Mouse (Mus musculus) E14TG2a.4 (cell line): ENCODE measurements around the gene Fam69a.

Experiments used
- H3K27me3 ChIP-seq: 2 replicates; pipeline ENCODE4 v1.6.1; 2014; ENCODE audit warnings: low read length, control low read depth; ENCODE audit not compliant: insufficient read depth
- H3K36me3 ChIP-seq: 2 replicates; pipeline ENCODE4 v1.6.1; 2014; ENCODE audit warnings: low read length, control low read depth; ENCODE audit not compliant: insufficient read depth
- H3K4me1 ChIP-seq: replicated peaks from 2 replicates; pipeline ENCODE4 v1.6.1; 2014; ENCODE audit warnings: low read depth, low read length, control low read depth
- H3K4me3 ChIP-seq: replicated peaks from 2 replicates; pipeline ENCODE4 v1.5.1; 2014; ENCODE audit warnings: mild to moderate bottlenecking, low read length
- H3K9me3 ChIP-seq: 2 replicates; pipeline ENCODE4 v1.6.1; 2014; ENCODE audit warnings: low read length, control low read depth
- CTCF ChIP-seq: conservative IDR thresholded peaks from 2 replicates; pipeline ENCODE4 v1.5.1; 2014; ENCODE audit warnings: low read length
- NANOG ChIP-seq: IDR thresholded peaks from 2 replicates; pipeline ENCODE4 v1.6.1; 2014; ENCODE audit warnings: borderline replicate concordance, low read length, mixed read lengths
- POU5F1 ChIP-seq: IDR thresholded peaks from 2 replicates; pipeline ENCODE4 v1.6.1; 2014; ENCODE audit warnings: low read length, borderline replicate concordance

The Fam69a gene

GRCm38 (mm10) chr5:107869701-107870100 lies 117.2 kb downstream of the Fam69a start:
- no peak overlapping the region; the same call in 1 of the 2 replicates for H3K4me3 ChIP-seq
- H3K4me1 ChIP-seq, result peaks cover 45% of the 10 kb centered on the region
- H3K36me3 ChIP-seq, result no peaks in the 10 kb centered on the region
- no peaks in the 10 kb centered on the region for H3K9me3 ChIP-seq
- TF ChIP-seq NANOG (no peak), POU5F1 (no peak), CTCF (no peak)
- peaks cover 5% of the 10 kb centered on the region; the same call in 1 of the 2 replicates for H3K27me3 ChIP-seq

GRCm38 (mm10) chr5:107868905-107869424 lies 117.9 kb downstream of the Fam69a start:
- TF ChIP-seq NANOG, result no peak
- TF ChIP-seq CTCF, result no peak
- TF ChIP-seq POU5F1, result no peak
- no peaks in the 10 kb centered on the region for H3K9me3 ChIP-seq
- H3K4me1 ChIP-seq, result peaks cover 45% of the 10 kb centered on the region

DNA sequence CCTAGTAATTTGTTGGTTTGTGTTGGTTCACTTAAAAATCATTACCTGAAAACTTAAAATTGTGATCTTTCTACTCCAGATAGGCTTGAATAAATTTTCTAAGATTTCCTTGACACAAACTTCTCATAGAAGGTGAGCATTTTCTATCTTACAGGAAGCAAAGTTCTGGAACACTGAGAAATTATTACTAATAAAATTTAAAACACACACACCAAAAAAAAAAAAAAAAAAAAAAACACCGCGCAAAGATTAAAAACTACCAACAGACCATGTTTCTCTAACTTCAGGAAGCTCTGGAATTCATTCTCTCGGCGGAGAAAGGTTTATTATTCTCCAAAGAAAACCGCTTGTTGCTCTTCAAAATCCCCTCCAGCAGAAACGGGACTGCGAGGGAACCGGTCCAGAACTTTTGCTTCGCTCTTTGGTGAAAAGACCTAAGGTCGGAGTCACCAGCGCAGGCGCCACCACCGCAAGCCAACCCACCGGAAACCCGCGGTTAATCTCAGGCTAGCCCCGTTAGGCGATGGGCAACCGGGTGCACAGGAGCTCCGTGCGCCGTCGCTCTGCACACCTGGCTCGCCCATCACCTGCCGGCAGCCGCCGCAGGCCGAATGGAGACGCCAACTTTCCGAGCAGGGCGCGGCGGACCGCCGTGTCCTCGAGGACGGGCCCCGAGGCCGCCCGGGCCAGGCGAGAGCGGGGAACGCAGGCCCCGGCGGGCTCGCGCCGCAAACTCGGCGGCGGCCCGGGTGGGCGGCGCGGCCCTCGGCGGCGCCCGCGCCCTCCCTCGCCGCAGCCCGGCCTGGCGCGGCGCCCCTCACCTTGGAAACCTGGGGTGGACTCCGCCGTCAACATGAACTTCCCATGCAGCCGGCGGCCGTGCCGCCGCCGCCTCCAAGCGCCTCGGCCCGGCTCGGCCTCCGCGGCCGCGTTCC lies 118.6 kb downstream of the Fam69a start:
- Histone ChIP-seq H3K27me3 (peaks cover 5% of the 10 kb centered on the region; the same call in 1 of the 2 replicates), H3K4me3 (peak overlapping the region; percentile 88), H3K9me3 (no peaks in the 10 kb centered on the region), H3K4me1 (peaks cover 48% of the 10 kb centered on the region), H3K36me3 (no peaks in the 10 kb centered on the region)
- TF ChIP-seq POU5F1 (no peak), NANOG (no peak), CTCF (no peak)

More at GRCm38 (mm10) chr5:107868905-107869424, 117.9 kb downstream of the Fam69a start:
- Histone ChIP-seq H3K27me3 (peaks cover 5% of the 10 kb centered on the region; the same call in 1 of the 2 replicates), H3K4me3 (peak overlapping the region; percentile 88), H3K36me3 (no peaks in the 10 kb centered on the region)

- Histone ChIP-seq H3K36me3 (no peaks in the 10 kb centered on the region), H3K4me1 (peaks cover 52% of the 10 kb centered on the region), H3K4me3 (no peak overlapping the region), H3K27me3 (peaks cover 5% of the 10 kb centered on the region; the same call in 1 of the 2 replicates), H3K9me3 (no peaks in the 10 kb centered on the region)
- TF ChIP-seq POU5F1 (no peak), NANOG (no peak), CTCF (no peak)
Observed at GRCm38 (mm10) chr5:107866127-107867126, 120.5 kb downstream of the Fam69a start.

- H3K4me1 ChIP-seq, result peaks cover 54% of the 10 kb centered on the region
- TF ChIP-seq NANOG (no peak), POU5F1 (no peak), CTCF (no peak)
- no peaks in the 10 kb centered on the region for H3K27me3 ChIP-seq
- no peaks in the 10 kb centered on the region for H3K9me3 ChIP-seq
- no peaks in the 10 kb centered on the region for H3K36me3 ChIP-seq
- H3K4me3 ChIP-seq, result no peak overlapping the region
Observed at GRCm38 (mm10) chr5:107863971-107864370, 122.9 kb downstream of the Fam69a start.

DNA sequence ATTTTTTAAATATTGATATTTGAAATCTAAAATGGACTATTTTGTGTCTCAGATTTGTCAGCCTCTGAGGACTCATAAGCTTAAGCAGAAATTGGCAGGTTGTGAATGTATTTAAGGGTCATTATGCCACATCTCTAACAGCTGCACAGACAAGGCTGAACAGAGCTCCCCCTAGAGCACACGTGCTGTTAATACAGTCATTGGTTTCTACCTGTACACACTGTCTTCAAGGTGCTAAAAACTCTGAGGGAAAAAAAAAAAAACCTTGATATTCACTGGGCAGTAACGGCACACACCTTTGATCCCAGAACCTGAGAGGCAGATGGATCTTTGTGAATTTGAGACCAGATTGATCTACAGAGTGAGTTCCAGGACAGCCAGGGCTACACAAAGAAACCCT lies 127.9 kb downstream of the Fam69a start:
- Histone ChIP-seq H3K9me3 (no peaks in the 10 kb centered on the region), H3K36me3 (no peaks in the 10 kb centered on the region)
- TF ChIP-seq POU5F1, result no peak
- TF ChIP-seq CTCF, result peak; percentile 79
- TF ChIP-seq NANOG, result no peak

More for the DNA sequence above, 127.9 kb downstream of the Fam69a start:
- H3K4me3 ChIP-seq, result no peak overlapping the region
- peaks cover 31% of the 10 kb centered on the region for H3K4me1 ChIP-seq
- H3K27me3 ChIP-seq, result no peaks in the 10 kb centered on the region
